Mouse (Mus musculus) ovary, postnatal 10 days (tissue): ENCODE measurements around the gene Serpinc1.
"Not testable (repeated sequence)": the region's sequence is repeated elsewhere in the genome, so short reads cannot be mapped to it uniquely, and the experiment has no call there.

Experiments
- DNase-seq: peaks from one replicate; pipeline ENCODE4 v3.0.0; 2022; ENCODE audit warnings: low spot score

The Serpinc1 gene

GRCm38 (mm10) chr1:160978071-160978735 is at the start of gene Serpinc1:
Serpinc1 (plus strand) TSS chr1:160978585.
- no peak for DNase-seq

GRCm38 (mm10) chr1:160931320-160931719 is 47.1 kb upstream of the Serpinc1 start:
- no peak for DNase-seq

DNA sequence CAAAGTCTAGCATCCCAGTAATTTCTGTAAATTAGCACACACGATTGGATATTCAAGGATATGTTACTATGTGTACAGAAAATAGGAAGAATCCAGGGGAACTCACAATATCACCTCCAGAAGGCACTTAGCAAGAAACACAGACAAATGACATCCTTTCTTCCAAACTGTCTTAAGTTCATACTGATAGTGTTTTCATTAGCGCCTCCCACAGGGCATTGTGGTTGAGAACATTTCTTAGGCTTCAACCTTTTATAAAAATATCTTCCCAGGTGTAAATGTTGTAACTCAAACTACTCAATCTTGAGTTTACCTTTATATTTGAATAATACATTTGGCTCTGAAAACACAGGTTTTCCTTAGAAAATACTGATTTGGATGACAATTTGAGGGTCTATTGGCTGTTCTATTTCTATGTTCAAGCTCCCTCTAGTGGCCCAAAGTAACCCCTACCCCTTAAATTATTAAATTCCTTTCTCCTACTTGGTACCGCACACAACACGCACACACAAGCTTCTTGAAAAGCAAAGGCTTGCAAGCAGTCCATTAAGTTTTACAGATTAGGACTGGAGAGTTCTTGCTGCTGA is 44.4 kb upstream of the Serpinc1 start:
- DNase-seq: no peak

- no peak for DNase-seq
Measured at GRCm38 (mm10) chr1:160935551-160935950, 42.8 kb upstream of the Serpinc1 start.

- DNase-seq: no peak
Measured at GRCm38 (mm10) chr1:160963199-160963598, 15.2 kb upstream of the Serpinc1 start.

DNA sequence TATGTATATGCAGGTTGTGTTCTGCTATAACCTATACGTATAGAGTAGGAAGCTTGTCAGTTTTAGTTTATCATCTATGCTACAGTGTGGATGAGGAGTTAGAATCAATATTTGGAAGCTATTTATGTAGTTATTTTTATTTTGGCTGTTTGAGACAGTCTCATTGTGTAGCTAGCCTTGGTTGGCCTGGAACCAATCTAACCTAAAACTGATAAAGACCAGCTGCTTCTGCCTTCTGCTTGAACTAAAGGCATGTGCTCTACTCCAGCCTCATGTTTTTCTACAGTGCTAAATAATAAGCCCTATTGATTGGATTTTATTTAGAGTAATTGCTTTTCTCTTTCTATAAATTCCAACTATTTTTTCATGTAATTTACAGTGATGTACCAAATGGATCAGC is 11.1 kb upstream of the Serpinc1 start:
- DNase-seq: no peak

DNA sequence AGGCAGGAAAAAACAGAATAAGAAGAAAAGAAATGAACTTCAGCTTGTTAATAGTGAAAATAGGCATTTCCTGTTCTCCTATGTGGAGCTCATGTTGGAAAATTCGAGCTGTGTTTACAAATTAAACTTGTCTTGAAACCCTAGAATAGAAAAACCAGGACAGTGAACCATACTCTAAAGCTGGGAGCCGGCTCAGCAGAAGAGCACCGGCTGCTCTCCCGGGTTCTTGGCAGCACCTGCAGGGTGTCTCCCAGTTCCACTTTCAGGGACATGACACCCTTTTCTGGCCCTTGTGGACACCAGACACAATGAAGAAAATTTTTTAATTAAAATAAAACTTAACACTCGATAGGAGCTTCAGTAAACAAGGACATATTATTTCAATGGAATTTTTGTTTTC is 9.7 kb upstream of the Serpinc1 start:
- no peak for DNase-seq

- DNase-seq: no peak
Measured at GRCm38 (mm10) chr1:160980021-160980420, 1.6 kb downstream of the Serpinc1 start.

- no peak for DNase-seq
Measured at GRCm38 (mm10) chr1:160980537-160981234, 2.3 kb downstream of the Serpinc1 start.

- no peak for DNase-seq
Measured at GRCm38 (mm10) chr1:160981337-160981736, 3.0 kb downstream of the Serpinc1 start.

DNA sequence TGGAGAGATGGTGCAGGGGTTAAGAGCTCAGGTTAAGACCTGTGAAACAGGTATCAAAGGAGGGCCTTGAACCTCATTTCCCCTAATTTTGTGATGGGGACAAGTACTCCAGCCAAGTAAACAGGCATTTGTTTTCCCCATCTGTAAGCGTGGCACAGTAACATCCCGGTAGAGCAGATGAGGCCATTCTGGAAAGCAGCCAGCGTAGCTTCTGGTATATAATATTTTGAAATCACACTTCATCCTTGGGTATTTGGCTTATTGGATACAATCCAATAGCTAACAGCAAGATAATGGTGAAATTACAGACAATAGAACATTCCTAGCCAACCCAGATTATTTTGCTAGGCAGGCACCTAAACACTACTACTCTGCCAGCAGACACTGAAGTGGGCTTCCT is 4.5 kb downstream of the Serpinc1 start:
- DNase-seq: no peak

DNA sequence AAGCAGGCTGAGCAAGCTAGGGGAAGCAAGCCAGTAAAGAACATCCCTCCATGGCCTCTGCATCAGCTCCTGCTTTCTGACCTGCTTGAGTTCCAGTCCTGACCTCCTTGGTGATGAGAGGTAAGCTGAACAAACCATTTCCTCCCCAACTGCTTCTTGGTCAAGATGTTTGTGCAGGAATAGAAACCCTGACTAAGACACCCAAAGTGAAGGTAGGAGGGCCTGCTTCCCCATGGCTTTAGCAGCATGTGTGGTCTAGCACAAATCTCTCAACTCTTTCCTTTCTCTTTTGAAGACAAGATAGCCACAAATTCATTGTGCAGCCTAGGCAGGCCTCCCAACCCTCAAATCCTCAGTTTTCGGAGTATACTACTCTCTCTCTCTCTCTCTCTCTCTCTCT is 6.3 kb downstream of the Serpinc1 start:
- not testable (repeated sequence) for DNase-seq

- no peak for DNase-seq
Measured at GRCm38 (mm10) chr1:160985477-160985876, 7.1 kb downstream of the Serpinc1 start.

DNA sequence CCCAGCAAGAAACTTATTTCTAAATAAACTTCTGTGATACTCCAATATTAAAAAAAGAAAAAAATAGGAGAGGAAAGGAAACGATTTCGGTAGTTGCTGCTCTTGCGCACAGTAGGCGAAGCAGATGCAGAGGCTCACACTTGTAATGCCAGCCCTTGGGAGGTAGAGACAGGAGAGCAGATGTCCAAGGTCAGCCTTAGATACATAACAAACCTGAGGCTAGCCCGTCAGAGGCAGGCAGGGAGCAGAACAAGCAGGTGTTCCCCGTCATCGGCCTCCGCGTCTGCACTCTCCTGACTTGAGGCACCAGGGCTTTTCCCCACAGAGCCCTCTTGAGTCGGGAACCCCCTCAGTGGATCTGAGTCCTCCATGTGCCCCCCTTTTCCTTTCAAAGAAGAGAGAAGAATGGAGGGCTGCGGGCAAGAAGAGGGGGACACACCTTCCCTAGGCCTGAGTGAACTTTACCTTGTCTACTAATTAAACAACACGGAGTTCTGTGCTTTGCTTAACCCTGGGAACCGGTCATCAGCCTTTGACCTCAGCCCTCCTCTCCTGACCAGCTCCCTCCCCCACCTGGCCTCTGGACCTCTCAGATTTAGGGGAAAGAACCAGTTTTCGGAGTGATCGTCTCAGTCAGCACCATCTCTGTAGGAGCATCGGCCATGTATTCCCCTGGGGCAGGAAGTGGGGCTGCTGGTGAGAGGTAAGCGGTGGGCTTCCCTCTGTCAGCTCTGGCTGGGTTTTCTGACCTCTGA is 8.7 kb downstream of the Serpinc1 start:
- DNase-seq: no peak

DNA sequence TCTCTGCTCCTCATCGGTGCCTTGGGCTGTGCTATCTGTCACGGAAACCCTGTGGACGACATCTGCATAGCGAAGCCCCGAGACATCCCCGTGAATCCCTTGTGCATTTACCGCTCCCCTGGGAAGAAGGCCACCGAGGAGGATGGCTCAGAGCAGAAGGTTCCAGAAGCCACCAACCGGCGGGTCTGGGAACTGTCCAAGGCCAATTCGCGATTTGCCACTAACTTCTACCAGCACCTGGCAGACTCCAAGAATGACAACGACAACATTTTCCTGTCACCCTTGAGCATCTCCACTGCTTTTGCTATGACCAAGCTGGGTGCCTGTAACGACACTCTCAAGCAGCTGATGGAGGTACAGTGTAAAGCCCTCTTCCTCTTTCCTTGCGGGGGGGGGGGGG is 11.0 kb downstream of the Serpinc1 start:
- DNase-seq: no peak

GRCm38 (mm10) chr1:160993851-160994250 is 15.5 kb downstream of the Serpinc1 start:
- no peak for DNase-seq

GRCm38 (mm10) chr1:161004942-161005341 is 26.6 kb downstream of the Serpinc1 start:
- no peak for DNase-seq

- DNase-seq: no peak
Measured at GRCm38 (mm10) chr1:161005526-161005925, 27.1 kb downstream of the Serpinc1 start.

DNA sequence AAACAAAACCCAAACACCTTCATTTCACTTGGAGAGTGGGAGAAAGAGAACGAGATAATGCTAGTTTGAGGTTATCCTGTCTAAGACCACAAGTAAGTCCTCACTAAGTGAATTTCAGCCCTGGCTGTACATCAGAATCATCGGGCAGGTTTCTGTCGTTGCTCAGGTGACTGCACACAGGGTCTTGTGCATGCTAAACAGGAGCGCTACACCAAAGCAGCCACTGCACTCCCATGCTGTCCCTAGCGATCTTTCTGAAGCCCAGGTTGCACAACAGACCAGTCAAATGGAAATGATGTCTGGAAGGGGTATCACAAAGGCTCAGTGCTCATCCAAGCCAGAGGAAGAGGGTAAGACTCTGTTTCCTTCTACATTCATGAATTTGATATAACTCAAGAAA is 28.1 kb downstream of the Serpinc1 start:
- no peak for DNase-seq

DNA sequence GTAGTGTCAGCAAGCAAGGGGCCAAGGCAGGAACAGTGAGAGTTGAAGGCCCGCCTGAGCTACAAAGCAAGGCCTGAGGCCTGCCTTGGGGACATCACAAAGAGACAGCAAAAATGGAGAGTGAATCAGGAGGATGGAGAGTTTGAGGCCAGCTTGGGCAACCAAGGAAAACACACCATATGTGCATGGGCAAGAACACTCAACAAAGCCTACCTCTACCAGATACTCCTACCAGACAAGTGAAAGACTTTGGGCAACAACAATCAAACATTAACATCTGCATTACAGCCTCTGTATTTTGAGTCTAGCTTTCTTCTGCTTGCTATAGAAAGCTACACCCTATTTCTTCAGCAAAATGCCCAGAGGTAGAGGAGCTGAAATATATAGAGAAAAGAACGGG is 29.7 kb downstream of the Serpinc1 start:
- no peak for DNase-seq

- no peak for DNase-seq
Measured at GRCm38 (mm10) chr1:161010436-161010835, 32.1 kb downstream of the Serpinc1 start.

- no peak for DNase-seq
Measured at GRCm38 (mm10) chr1:161016378-161016777, 38.0 kb downstream of the Serpinc1 start.

DNA sequence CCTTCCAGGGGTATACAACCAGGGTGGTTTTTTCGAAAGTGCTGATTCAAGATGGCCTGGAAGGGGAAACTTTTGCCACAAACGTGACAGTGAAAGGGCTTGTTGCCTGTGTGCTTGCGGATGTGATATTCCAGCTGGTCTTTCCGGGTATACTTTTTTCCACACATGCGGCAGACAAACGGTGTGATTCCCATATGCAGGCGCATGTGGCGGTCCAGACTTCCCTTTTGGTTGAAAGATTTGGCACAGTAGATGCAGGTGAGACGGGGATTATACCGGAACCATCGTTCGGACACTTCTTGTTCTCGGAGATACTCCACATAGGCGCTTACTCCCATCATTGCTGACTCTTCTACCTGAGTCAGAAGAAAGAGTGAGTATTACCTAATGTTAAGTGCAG is 41.7 kb downstream of the Serpinc1 start:
- DNase-seq: no peak
